Mouse (Mus musculus): ENCODE measurements around the gene Gm20869.
"Not testable (repeated sequence)": the region's sequence is repeated elsewhere in the genome, so short reads cannot be mapped to it uniquely, and the experiment has no call there.

Gm20869 gene

DNA sequence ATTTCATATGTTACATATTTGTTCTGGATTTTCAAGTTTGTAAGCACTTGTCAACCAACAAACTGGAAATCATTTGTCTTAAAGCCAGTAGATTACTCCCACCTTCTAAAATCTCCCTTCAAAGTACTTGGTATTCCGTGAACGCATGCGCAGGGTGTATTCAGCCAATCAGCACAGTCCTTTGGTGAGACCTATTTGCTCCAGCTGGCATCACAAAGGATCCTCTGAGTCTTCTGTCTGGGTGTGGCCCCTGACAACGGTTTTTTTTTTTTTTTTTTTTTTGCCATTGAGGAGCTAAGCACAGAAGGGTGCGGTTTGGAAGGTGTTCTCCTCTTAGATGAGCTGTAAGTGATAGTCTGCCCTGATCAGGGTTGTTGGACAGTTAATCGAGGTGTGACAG lies at the start of gene Gm20869:
Gene Gm20869 (plus strand): TSS at position 301 of the 400 bp plus-strand sequence.
- DNase-seq = not testable (repeated sequence)

Data from cerebellum, adult 11-12 months (tissue).